Mouse (Mus musculus): ENCODE measurements at regions not wholly inside any gene's neighbourhood (a gene's known extent, or its start where the extent isn't known, plus 50 kb on each side); places are given as distances from the start of the nearest gene placed in this dataset.

GRCm38 (mm10) chr6:51075026-51075425 is 357.4 kb upstream of the Nfe2l3 start:
- DNase-seq = no peak

GRCm38 (mm10) chr6:51076861-51077768 is 355.4 kb upstream of the Nfe2l3 start:
- no peak for DNase-seq

GRCm38 (mm10) chr6:51077769-51078096 is 354.7 kb upstream of the Nfe2l3 start:
- peak; percentile 17 for DNase-seq

GRCm38 (mm10) chr6:51078353-51078966 is 354.0 kb upstream of the Nfe2l3 start:
- DNase-seq = no peak

- DNase-seq = no peak
Measured at GRCm38 (mm10) chr6:51078967-51079355, 353.5 kb upstream of the Nfe2l3 start.

GRCm38 (mm10) chr6:51081056-51081455 is 351.4 kb upstream of the Nfe2l3 start:
- no peak for DNase-seq

GRCm38 (mm10) chr6:51084656-51085055 is 347.8 kb upstream of the Nfe2l3 start:
- DNase-seq = no peak

- DNase-seq = no peak
Measured at GRCm38 (mm10) chr6:51085547-51085946, 346.9 kb upstream of the Nfe2l3 start.

- DNase-seq = no peak
Measured at GRCm38 (mm10) chr6:51086347-51086746, 346.1 kb upstream of the Nfe2l3 start.

- DNase-seq = no peak
Measured at GRCm38 (mm10) chr6:51087806-51088205, 344.7 kb upstream of the Nfe2l3 start.

GRCm38 (mm10) chr6:51088641-51089372 is 343.7 kb upstream of the Nfe2l3 start:
- DNase-seq = no peak

- DNase-seq = no peak
Measured at GRCm38 (mm10) chr6:51093196-51093595, 339.3 kb upstream of the Nfe2l3 start.

- no peak for DNase-seq
Measured at GRCm38 (mm10) chr6:51094304-51094703, 338.2 kb upstream of the Nfe2l3 start.

- no peak for DNase-seq
Measured at GRCm38 (mm10) chr6:51097488-51097887, 335.0 kb upstream of the Nfe2l3 start.

GRCm38 (mm10) chr6:51100341-51100740 is 332.1 kb upstream of the Nfe2l3 start:
- no peak for DNase-seq

- no peak for DNase-seq
Measured at GRCm38 (mm10) chr6:51103236-51103635, 329.2 kb upstream of the Nfe2l3 start.

GRCm38 (mm10) chr6:51104336-51104735 is 328.1 kb upstream of the Nfe2l3 start:
- no peak for DNase-seq

GRCm38 (mm10) chr6:51108336-51108956 is 324.0 kb upstream of the Nfe2l3 start:
- DNase-seq = no peak

GRCm38 (mm10) chr6:51110596-51110995 is 321.9 kb upstream of the Nfe2l3 start:
- no peak for DNase-seq

GRCm38 (mm10) chr6:51114604-51115333 is 317.7 kb upstream of the Nfe2l3 start:
- DNase-seq = no peak

GRCm38 (mm10) chr6:51118833-51119535 is 313.5 kb upstream of the Nfe2l3 start:
- DNase-seq = no peak

Data from right cerebral cortex, postnatal 4 days (tissue).